Mouse (Mus musculus) cortical plate, adult 2 months (tissue): Measurements from ENCODE around the gene Stn1. TPM values are rescaled to one million over a fixed set of nuclear protein-coding genes. Genes with fewer than 3 reads are reported as not detected.

ENCODE experiments used
- H3K27ac ChIP-seq: fragments of 200-500 bp; 2 replicates; pipeline ENCODE4 v1.5.1; 2012; ENCODE audit warnings: low read length, control low read depth, inconsistent platforms; ENCODE audit not compliant: insufficient read depth
- H3K4me1 ChIP-seq: fragments of 200-500 bp; 2 replicates; pipeline ENCODE4 v1.6.1; 2011; ENCODE audit warnings: low read length; ENCODE audit not compliant: control insufficient read depth, insufficient read depth
- H3K4me3 ChIP-seq: fragments of 200-500 bp; 2 replicates; pipeline ENCODE4 v1.5.1; 2011; ENCODE audit warnings: mild to moderate bottlenecking, low read length, control low read depth; ENCODE audit not compliant: insufficient read depth
- CTCF ChIP-seq: fragments of 200-500 bp; IDR thresholded peaks from 2 replicates; pipeline ENCODE4 v1.5.1; 2011; ENCODE audit warnings: mild to moderate bottlenecking, control low read depth, low read length; ENCODE audit not compliant: insufficient read depth; ENCODE audit errors: extremely low read depth
- POLR2A ChIP-seq: fragments of 200-500 bp; IDR thresholded peaks from 2 replicates; pipeline ENCODE4 v1.6.1; 2011; ENCODE audit warnings: mild to moderate bottlenecking, low read length, control low read depth; ENCODE audit not compliant: insufficient read depth; ENCODE audit errors: extremely low read depth
- polyA plus RNA-seq: library from polyadenylated mRNA; depleted of rRNA; stranded (reverse); fragments of >200 nt; gene quantifications from 2 replicates; pipeline ENCODE4 v1.2.3, GENCODE M21; 2012

The Stn1 gene
- polyA plus RNA-seq, 1 experiment: 19.5 TPM

GRCm38 (mm10) chr19:47487572-47487971 lies 49.7 kb downstream of the Stn1 start:
- H3K4me1 ChIP-seq: peaks cover 7% of the 10 kb centered on the region
- no peak overlapping the region for H3K4me3 ChIP-seq
- TF ChIP-seq CTCF (no peak), POLR2A (no peak)
- no peak overlapping the region for H3K27ac ChIP-seq

GRCm38 (mm10) chr19:47485997-47486566 lies 51.2 kb downstream of the Stn1 start:
- Histone ChIP-seq H3K27ac (no peak overlapping the region), H3K4me1 (peaks cover 5% of the 10 kb centered on the region), H3K4me3 (no peak overlapping the region)
- TF ChIP-seq CTCF (no peak), POLR2A (no peak)

- no peak for TF ChIP-seq POLR2A
- TF ChIP-seq CTCF: no peak
- Histone ChIP-seq H3K4me3 (no peak overlapping the region), H3K4me1 (peaks cover 5% of the 10 kb centered on the region), H3K27ac (no peak overlapping the region)
Observed at GRCm38 (mm10) chr19:47484110-47484509, 53.2 kb downstream of the Stn1 start.

- Histone ChIP-seq H3K4me3 (no peak overlapping the region), H3K27ac (no peak overlapping the region), H3K4me1 (peaks cover 5% of the 10 kb centered on the region)
- no peak for TF ChIP-seq CTCF
- TF ChIP-seq POLR2A: no peak
Observed at GRCm38 (mm10) chr19:47483346-47483745, 54.0 kb downstream of the Stn1 start.

- no peak overlapping the region for H3K27ac ChIP-seq
Observed at GRCm38 (mm10) chr19:47473453-47473852, 63.9 kb downstream of the Stn1 start.

GRCm38 (mm10) chr19:47472881-47473400 lies 64.4 kb downstream of the Stn1 start:
- no peaks in the 10 kb centered on the region for H3K4me1 ChIP-seq
- no peak overlapping the region for H3K27ac ChIP-seq
- no peak overlapping the region for H3K4me3 ChIP-seq
- TF ChIP-seq POLR2A (no peak), CTCF (no peak)

More at GRCm38 (mm10) chr19:47473453-47473852, 63.9 kb downstream of the Stn1 start:
- TF ChIP-seq CTCF (no peak), POLR2A (no peak)
- Histone ChIP-seq H3K4me1 (no peaks in the 10 kb centered on the region), H3K4me3 (no peak overlapping the region)

- Histone ChIP-seq H3K27ac (no peak overlapping the region), H3K4me1 (no peaks in the 10 kb centered on the region), H3K4me3 (no peak overlapping the region)
- TF ChIP-seq CTCF (no peak), POLR2A (no peak)
Observed at GRCm38 (mm10) chr19:47471808-47472207, 65.5 kb downstream of the Stn1 start.

- H3K4me1 ChIP-seq: no peaks in the 10 kb centered on the region
- no peak overlapping the region for H3K4me3 ChIP-seq
- TF ChIP-seq POLR2A (no peak), CTCF (no peak)
- no peak overlapping the region for H3K27ac ChIP-seq
Observed at GRCm38 (mm10) chr19:47468750-47469149, 68.6 kb downstream of the Stn1 start.

GRCm38 (mm10) chr19:47466775-47467174 lies 70.5 kb downstream of the Stn1 start:
- no peak for TF ChIP-seq POLR2A
- no peak for TF ChIP-seq CTCF
- H3K4me1 ChIP-seq: no peaks in the 10 kb centered on the region
- H3K27ac ChIP-seq: no peak overlapping the region
- no peak overlapping the region for H3K4me3 ChIP-seq

GRCm38 (mm10) chr19:47465467-47465866 lies 71.8 kb downstream of the Stn1 start:
- H3K4me3 ChIP-seq: no peak overlapping the region
- H3K4me1 ChIP-seq: no peaks in the 10 kb centered on the region
- TF ChIP-seq POLR2A (no peak), CTCF (no peak)
- no peak overlapping the region for H3K27ac ChIP-seq
